Mouse (Mus musculus) lung, postnatal 10 days (tissue): Measurements from ENCODE around the gene Mn1.
A peak's percentile ranks its signal among the peaks of the same experiment; 100 is the strongest.

Experiments
- DNase-seq: peaks from one replicate; pipeline ENCODE4 v3.0.0; 2021

The Mn1 gene

DNA sequence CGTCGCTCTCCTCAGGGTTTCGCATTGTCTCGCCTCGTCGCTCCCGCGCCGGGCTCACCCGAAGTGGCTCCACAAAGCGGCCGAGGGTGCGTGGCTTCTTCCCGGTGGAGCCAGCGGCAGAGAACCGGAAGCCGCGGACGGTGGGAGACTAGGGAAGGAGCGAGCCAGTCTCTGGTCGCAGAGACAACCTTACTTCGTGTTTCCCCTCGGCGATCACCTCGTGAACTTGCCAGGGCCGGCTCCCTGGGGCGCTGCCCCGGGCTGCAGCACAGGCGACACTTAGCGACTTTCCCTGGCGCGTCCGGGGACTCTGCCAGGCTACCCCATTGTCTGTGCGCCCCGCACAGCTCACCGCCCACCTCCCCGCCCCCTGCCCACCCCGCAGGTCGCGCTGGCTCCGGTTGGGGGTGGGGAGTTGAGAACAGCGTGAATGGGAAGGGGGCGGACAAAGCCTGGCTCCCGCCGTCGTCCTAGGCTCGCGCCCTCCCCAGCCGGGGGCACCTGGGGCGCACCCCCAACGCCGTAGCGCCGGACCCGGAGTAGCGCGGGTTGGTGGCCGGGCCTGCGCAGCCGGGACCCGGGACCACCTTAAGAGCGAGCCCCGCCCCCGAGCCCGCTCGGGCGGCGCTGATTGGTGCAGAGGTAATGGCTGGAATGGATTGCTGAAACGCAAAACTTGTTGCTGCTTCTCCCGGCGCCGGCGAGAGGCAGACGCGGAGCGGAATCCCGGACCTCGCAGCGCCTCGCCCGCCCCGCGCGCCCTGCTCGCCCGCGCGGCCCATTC lies at the start of gene Mn1:
Mn1 (plus strand) TSS at position 772 of the 784 bp plus-strand sequence.
- DNase-seq: peak; percentile 93

DNA sequence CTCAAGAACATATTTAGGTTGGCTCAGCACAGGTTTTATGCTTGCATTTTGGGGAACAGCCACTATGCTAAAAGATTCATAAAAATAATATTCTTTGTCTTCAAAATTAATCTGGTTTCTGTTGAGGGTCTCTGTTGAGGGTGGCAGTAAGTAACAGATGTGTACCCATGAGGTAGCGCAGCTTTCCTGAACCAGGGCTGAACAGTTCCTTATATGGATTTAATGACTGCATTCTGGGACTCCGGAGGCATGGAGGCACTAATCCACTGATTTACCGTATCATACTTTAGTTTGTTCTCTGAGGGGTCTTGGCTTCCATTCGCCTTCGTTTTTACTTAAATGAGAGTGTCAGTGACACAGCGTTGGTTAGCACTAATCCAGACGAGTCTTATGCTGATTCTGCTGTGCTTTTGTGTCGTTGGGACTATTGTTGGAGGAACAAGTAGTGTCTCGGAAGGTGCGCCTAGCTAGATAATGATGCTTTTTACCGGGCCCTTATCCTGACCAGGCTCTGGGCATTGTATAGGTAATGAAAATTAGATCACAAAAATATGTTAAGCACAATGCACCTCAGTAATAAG lies 49.1 kb upstream of the Mn1 start:
- DNase-seq: no peak

DNA sequence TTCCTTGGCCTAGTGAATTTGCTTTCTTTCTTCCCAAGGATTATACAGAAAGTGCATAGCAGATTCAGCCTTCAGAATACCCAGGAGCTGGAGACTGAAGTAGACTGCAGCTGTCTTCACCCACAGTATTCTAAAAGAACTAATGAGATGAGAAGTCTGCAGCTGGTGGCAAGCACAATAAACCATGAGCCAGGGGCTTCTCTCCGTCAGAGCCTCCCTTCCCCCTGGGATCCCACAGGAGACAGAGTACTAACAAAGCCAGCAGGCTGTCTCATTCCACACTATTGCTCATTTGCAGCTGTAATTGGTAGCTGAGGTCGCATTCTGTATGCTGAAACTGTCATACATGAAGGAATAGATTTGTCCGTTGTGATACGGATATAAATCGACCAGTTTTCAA lies 48.6 kb upstream of the Mn1 start:
- DNase-seq: no peak

DNA sequence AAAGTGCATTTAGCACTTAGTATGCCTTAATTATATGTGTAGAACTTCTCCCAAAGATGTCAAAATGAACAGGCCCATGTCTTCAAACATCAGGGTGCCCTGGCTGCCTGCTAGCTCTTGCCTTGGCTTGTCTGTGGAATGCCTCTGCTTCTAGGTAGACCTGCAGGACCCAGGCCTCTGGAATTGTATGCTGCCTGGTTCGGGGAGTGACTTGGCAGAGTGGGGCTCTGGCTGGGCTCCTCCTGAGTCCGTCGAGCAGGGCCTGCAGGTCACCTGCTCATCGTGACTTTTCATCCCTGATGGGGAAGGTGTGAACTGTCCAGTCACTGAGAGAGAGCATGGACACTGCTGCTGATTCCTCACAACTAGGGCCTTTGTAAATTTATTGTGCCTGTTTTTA lies 41.5 kb upstream of the Mn1 start:
- DNase-seq: no peak

DNA sequence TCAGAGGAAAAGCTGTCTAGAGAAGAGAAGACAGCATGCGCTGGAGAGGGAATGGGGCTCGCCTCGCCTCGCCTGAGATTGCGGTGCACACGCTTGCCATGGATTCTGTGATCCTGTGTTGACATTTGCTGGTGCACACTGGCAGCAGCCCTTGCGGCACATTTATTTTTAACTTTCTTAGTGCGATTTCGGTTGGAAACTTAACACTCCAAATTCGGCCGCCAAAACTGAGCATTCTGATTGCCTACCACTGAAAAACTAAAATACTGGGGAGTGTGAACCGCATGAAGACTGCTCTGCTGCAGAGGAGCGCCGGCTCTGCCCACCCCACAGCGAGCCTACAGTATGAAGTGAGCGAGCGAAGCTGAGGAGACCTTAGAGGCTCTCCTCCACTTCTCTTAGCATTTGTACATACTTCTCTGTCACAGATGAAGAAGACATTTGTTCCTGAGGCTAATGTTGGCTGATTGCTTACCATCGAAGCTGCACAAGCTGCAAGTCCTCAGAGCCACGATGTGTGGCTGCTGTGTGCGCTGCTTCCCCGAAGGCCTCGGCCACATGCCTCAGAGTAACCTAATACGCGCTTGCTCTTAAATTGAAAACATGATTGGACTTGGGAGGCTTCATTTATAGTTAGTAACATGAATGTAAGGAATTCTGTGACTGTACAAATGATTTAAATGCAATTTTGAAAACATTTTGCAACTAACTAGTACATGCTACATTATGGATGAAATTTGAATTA lies 40.7 kb upstream of the Mn1 start:
- no peak for DNase-seq

DNA sequence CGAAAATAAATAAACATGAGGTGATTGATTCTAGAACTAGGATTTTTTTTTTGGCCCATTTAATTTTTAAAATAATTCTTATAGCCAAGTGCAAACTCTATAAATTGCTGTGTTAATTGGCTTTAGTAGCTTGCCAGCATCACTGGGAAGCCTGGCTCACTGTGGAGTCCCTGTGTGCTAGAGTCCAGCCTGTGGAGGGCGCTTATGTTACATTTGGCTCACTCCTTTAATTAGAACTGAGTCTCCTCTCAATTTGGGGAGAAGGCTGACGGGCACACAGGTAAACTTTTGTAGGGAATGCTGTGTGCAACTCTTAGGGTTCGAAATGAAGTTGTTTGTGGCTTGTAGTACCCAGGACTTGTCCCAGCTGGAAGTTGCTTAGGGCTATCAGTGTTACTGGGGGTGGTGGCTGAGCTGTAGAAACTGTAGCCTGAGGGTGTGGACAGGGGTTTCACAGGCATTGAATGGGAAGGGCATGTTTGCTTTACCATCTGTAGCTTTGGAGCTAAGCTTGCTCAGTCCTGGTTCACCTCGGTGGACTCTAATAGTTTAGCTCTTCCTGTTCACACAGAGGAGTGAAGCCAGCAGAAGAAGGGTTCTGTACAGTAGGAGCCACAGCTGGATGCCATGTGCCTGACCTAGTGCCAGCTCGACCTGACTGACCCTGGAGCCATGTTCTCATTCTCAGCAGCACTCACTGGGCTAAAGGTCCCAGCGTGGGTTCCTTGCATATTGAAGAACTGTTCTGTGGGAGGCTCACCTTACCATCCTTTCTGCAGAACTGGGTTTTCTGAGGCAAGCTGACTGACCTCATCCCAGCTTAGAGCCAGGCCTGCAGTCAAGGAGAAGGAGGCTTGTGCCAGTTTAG lies 38.8 kb upstream of the Mn1 start:
- DNase-seq: no peak

DNA sequence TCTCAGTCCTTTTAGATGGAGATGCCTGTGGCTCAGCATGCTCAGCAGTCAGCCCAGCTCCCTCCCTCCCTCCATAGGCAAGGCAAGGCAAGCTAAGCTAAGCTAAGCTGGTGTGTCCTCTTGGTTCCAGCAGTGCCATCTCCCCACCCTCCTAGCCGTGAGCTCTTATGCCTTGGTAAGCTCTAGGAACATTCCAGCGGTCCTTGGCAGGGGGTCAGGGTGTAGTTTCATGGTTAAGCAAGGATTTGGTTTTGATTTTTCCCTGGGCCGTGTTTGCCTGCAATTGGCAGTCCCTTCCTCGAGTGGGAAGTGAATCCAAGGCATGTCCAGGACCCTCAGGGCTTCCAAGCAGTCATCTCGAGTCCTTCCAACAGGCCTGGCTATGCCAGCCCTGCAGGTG lies 33.8 kb upstream of the Mn1 start:
- no peak for DNase-seq

DNA sequence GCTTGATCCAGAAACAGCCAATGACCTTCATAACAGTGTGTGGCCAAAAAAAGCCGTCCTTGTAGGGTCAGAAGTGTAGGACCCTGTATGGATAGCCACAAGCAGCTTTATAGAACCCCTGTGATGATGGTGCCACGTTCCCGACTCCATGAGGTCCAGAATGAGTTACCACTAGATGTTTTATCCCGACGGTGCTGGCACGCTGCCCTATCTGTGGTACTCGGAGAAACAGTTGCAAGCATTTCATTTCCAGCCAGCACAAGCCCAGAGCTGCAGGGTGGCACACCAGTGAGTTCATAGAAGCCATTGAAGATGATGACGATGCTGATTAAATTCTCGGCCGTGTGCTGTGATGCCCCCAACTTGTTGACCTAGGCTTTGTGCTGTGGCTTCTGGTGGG lies 26.3 kb upstream of the Mn1 start:
- no peak for DNase-seq

DNA sequence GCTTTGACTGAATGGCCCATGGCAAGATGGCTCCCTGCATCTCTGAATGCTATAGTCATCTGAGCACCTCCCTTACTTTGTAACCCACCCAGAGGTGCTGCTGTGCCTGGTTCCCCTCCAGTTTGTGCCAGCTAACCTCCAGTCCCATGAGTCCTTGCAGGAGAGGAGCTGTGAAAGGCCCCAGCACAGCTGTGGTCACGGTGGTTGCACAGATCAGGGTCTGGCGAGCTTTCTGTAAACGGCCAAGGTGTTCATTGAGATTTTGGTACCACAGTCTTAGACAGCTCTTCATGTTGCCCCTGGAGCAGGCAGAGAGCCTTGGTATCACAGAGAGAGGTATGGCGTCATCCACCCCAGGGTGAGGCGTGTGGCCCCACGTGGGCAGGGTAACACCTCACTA lies 25.7 kb upstream of the Mn1 start:
- no peak for DNase-seq

DNA sequence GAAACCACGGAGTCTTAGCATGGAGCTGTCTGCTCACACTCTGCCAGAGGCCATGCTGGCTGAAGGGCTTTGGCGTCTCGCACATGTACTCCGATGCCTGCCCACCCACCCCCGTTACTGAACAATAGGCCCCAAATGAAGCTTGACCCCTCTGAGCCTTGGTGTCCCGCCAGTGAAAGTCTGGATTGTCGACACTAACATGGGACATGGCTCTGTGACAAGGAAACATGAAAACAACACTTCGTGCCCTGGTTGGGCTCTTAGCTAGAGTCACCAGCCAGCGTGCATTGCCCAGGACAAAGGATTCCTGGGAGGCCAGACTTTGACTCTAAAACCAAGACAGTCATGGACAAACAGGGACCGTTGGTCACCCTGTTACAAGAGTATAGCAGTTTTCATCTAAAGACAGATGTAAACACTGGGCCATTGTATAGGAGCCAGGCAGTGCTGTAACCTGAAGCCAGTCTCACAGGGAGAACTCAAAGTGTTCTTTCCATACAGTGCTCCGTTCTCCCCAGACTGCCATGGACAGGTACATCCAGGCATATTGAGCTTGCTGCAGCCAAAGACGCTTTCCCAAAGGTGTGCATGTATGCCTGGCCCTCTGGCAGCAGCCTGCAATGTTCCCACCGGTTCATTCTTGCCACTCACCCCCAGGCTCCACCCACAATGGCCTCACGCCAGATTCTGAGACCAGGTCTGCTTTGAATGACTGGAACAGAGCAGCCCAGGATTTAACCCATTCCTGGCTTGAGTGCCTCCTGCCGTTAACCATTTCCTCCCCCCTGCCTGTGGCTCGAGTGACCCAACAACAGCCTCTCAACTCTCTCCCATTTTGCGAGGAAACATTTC lies 23.6 kb upstream of the Mn1 start:
- peak; percentile 82 for DNase-seq

DNA sequence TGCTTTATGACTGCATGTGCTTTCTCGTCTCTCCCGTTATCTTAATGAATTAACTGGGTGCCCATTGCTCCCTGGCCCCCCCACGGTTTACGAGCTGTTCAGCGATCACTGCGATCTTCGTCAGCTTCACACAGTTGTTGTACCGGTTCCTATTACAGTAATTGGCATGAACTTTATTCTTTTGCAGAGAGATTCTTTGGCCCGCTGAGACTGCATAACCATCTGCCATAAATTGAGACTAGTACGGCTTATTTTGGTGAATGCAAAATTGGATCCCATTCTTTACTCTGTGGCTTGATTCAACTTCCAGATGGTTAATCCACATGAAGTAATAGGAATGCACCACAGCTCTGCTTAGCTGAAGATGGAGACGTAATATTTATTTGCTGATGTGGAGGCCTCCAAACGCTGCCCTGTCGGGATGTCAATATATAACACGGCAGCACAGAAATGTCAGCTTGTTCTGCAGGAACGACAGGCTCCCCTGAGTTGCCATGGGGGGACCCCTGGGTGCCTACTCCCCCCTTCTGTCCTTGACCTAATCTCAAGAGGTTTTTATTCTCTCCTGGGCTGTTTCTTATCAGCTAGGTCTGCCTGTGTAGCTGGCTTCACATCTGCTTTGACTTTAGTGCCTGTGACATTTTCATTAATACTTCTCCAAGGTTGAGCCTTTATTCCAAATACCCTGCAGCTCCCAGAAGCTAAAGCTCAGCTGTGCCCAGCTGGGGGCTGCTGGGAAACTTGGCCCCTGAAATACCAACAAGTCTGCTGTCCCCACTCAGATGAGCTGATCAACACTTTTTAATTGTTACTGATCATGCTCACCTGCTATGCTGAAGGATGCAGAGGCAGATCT lies 22.7 kb upstream of the Mn1 start:
- DNase-seq: no peak

DNA sequence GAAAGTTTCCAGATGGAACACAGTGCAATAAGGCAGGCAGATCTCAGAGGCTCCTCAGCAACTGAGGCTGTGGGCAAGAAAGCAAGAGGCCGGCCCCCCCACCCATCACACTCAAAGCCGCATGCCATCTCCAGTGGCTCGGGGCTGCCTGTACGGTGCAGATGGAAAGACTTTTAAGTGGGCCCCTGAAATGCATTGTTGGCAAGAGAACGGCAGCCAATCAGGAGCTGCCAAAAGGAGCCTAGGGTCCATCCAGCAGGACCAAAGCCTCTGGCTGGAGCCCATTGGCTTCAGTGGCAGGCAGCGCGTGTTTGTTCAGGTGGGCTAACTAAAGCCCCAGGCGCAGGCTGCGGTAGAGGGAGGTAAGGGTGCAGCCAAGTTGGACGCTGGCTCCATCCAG lies 21.4 kb upstream of the Mn1 start:
- no peak for DNase-seq

DNA sequence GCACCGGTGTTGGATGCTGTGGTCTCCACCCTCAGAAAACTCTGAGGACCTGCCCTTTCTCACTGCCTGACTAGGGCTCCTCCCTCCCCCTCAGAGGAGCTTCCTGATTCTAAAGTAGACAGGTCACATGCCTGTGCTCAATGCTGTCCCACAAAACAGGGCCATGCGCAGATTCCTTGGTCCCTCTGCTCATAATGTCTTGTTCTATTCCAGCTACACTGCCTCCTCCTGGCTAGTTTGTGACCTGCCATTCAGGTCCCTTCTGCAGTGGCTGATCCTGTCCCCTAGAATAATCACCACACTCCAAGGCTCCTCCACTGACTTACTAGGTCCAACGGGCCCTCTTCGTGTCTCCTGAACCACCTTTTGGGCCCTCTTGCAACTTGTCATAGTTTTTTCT lies 21.0 kb upstream of the Mn1 start:
- no peak for DNase-seq

DNA sequence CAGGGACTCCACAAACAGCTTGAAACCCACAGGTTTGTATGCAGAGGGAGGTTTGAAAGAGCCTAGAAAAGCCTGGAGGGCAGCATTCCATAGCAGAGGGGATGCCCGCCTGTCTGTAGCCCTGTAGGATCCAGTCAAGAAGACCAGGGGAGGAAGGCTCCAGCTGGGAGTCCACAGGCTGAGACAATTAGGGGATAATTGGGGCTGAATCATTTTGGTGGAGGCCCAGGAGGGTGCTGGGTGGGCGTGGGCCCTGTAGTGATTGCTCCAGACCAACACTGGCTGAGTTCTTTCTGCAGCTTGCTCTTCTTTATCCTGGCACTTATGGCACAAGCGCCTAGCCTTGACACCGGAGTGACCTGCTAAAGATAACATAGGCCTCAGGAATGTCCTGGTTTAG lies 18.7 kb upstream of the Mn1 start:
- no peak for DNase-seq

DNA sequence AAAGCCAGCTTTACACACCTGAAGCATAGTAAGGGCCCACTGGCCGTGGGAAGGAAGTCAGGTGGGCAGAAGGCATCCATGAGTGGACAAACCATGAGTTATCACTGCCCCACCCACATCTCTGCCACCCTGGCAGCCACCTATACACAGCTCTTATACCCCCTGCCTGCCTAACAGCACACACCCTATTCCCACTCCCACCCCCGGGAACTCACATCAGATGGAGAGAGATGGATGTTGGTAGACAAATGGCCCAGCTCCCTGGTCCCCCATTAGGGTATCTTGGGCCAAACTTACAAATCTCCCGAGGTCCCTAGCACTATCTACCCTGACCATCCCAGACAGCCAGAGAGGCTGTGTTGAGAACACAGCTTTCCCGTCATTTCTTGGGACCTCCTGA lies 17.9 kb upstream of the Mn1 start:
- DNase-seq: no peak

DNA sequence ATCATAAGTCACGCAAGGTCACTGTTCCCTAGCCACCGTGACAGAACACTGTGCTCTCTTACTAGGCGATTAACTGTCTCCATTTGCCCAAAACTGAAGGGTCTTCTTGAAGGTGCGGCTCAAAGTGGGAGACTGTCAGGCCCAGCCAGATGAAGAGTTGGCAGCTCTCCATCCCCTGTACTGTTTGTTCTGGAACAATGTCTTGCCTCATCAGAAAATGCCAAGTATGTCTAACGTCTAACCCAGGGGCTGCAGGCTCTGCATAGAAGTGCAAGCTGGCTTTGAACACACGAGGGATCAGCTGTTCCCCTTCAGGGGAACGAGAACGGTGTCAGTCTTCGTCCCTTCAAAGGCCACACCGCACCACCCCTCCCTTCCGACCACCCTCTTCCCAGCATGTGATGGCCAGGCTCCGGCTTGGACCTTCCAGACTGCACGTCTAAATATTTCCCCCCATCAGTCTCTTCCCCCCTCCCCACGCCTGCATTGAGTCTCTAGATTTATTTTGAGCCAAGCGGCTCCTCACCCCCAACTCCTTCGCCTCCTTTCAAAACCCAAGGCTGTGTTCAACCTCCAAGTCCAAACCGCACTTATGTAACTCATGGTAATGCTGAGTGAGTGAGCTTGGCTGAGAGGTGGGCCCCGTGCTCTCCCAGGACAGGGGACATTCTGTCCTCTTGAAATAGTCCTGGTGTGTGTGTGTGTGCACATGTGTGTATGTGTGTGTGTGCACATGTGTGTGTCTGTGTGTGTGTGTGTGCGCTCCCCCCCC lies 15.1 kb upstream of the Mn1 start:
- DNase-seq: peak; percentile 66

DNA sequence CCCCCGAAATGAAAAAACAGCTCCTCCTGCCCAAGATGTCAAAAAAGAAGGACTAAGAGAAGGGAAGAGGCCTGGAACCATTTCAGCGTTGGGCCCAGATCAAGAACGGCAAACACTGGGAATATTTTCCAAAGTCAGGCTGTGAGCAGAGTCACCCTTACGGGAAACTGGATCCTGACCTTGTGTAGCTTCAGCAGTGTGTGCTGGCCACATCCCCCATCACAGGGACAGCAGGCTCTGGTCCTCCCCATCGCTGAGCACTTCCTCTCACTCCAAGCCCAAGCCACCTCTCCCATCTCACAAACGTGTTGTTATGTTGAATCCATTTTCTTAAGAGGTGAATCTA lies 14.5 kb upstream of the Mn1 start:
- peak; percentile 53 for DNase-seq

DNA sequence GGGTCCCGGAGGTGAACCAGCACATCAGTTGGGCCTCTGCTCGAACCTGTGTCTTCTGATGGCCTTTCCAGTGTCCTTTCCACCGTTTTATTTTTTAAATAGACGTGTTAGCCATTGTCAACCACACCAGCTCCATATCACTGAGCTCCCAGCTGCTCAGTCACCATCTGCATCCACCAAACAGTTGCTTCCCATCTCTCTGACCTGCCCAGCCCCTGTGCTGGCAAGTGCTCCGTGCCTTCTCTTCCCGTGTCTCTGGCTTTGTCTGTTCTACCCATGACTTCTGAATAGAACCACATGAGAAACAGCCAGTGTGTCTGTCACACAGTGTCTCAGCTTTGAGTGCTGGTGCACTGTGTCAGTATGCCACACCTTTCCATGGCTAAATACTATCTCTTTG lies 12.4 kb upstream of the Mn1 start:
- no peak for DNase-seq

DNA sequence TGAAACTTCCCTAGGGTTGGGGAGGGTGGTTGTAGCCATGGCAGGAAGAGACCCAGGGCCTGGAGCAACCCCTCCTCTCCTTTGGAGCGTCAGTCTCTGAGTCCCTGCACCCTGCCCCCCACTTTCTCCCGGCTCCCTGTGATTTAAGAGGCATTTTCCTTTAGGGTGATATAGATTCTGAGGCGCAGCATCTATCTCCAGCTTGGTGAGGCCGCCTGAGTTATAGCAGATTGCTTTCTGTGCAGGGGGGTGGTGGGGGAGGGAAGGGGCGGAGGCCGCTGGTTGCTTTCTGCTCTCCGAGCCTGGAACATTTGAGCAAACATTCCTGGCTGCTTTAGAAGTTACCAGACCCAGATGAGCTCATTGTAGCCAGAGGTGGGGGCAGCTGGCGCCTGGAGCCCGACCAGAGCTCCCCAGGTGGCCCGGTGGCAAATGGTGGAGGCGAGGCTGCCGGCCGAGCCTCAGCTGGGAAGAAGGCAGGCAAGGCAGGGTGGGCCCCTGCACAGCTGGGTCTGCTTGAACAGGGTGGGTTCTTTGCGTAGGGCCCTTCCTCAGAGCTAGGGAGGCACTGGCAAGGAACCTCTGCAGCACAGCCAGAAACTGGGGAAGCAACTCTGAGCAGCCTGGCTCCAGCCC lies 8.6 kb upstream of the Mn1 start:
- peak; percentile 59 for DNase-seq

DNA sequence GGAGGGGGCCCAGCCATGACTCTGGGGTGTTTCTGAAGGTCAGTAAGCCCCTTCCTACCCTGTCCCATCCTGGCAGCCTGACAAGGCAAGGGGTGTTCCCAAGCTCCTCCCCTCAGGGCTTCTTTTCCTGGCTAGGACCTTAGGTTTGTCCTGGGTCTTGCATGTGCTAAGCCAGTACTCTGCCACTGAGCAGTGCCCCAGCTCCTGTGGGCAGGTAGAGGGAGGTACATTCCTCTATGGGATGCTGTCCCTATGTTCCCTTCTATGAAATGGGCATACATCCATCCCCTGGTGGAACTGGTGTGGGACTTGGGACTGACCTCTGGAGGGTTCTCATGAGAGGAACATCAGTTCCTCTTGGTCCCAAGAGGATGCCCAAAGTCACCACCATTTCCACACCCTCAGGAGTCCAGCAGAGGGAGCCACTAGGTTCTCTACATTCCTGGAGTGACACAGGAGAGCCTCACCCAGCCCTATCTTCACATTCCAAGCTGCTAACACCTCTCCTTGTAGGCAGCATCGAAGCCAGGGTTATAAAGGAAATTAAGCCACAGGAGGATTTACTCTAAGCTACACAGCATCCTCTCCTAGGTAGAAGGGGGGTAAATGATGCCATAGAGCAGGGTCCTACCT lies 7.6 kb upstream of the Mn1 start:
- DNase-seq: peak; percentile 65
